Mouse (Mus musculus) liver, embryonic 11.5 days (tissue): ENCODE measurements around the gene Tmem222. TPM values are rescaled to one million over a fixed set of nuclear protein-coding genes. Genes with fewer than 3 reads are reported as not detected.

ENCODE experiments used
- ATAC-seq: fragments of 200-750 bp; cut with Nextera tagmentation; replicated peaks from 2 replicates; pipeline ENCODE4 v1.8.0; 2017; ENCODE audit warnings: moderate number of reproducible peaks, mild to moderate bottlenecking, moderate TSS enrichment, moderate library complexity; ENCODE audit not compliant: low FRiP score
- DNase-seq: peaks from one replicate; pipeline ENCODE4 v3.0.0-alpha.2; 2017; ENCODE audit warnings: low spot score
- H3K27ac ChIP-seq: fragments of 300-500 bp; sonication (generic); 2 replicates; pipeline ENCODE4 v1.5.1; 2014; ENCODE audit warnings: mild to moderate bottlenecking, low read depth, low read length, control low read depth
- H3K27me3 ChIP-seq: fragments of 300-500 bp; sonication (generic); replicated peaks from 2 replicates; pipeline ENCODE4 v1.6.1; 2014; ENCODE audit warnings: low read length, mixed read lengths; ENCODE audit not compliant: control insufficient read depth, insufficient read depth
- H3K36me3 ChIP-seq: fragments of 300-500 bp; sonication (generic); 2 replicates; pipeline ENCODE4 v1.6.1; 2014; ENCODE audit warnings: mild to moderate bottlenecking, low read length, moderate library complexity, mixed read lengths; ENCODE audit not compliant: control insufficient read depth, insufficient read depth
- H3K4me1 ChIP-seq: fragments of 300-500 bp; sonication (generic); replicated peaks from 2 replicates; pipeline ENCODE4 v1.6.1; 2014; ENCODE audit warnings: low read length, mixed read lengths; ENCODE audit not compliant: control insufficient read depth, insufficient read depth
- H3K4me2 ChIP-seq: fragments of 300-500 bp; sonication (generic); 2 replicates; pipeline ENCODE4 v1.6.1; 2014; ENCODE audit warnings: mild to moderate bottlenecking, control low read depth, moderate library complexity
- H3K4me3 ChIP-seq: fragments of 300-500 bp; sonication (generic); 2 replicates; pipeline ENCODE4 v1.5.1; 2014; ENCODE audit warnings: low read depth, low read length, control low read depth
- H3K9ac ChIP-seq: fragments of 300-500 bp; sonication (generic); 2 replicates; pipeline ENCODE4 v1.6.1; 2014; ENCODE audit warnings: low read depth, low read length, control low read depth
- H3K9me3 ChIP-seq: fragments of 300-500 bp; sonication (generic); 2 replicates; pipeline ENCODE4 v1.6.1; 2016; ENCODE audit warnings: low read length, inconsistent platforms, mixed read lengths; ENCODE audit not compliant: control insufficient read depth
- WGBS: fragments of 180-500 bp; shearing (Covaris S2); extraction: QIAGEN DNeasy Blood & Tissue Kit; methylation state at CpG from one replicate; pipeline ENCODE4 v1.1.7; 2014; 5-methylcytosine and 5-hydroxymethylcytosine counted together
- polyA plus RNA-seq: library from polyadenylated mRNA; unstranded; fragments of >200 nt; fragmentation: Nextera tagmentation; extraction: Ambion mirVana; gene quantifications from 2 replicates; pipeline ENCODE4 v1.2.1, GENCODE M21; 2014

Gene Tmem222
- polyA plus RNA-seq, 1 experiment from 2014 or later, result 74.2 TPM

- DNase-seq (peak; percentile 97), ATAC-seq (peak; percentile 89)
- no peaks in the 10 kb centered on the region for H3K36me3 ChIP-seq
- peaks cover 3% of the 10 kb centered on the region; the same call in 1 of the 2 replicates for H3K27me3 ChIP-seq
- H3K4me2 ChIP-seq, result peak overlapping the region; percentile 90
- H3K9me3 ChIP-seq, result no peaks in the 10 kb centered on the region
- H3K4me1 ChIP-seq, result peaks cover 41% of the 10 kb centered on the region
- H3K27ac ChIP-seq, result peak overlapping the region; percentile 87
- H3K9ac ChIP-seq, result peak overlapping the region; percentile 71
- whole genome bisulfite sequencing, result under 1% methylated on average over 78 of the region's 78 CpGs
- peak overlapping the region; percentile 76 for H3K4me3 ChIP-seq
Observed at GRCm38 (mm10) chr4:133240934-133241908, 36.4 kb downstream of the Tmem222 start.

GRCm38 (mm10) chr4:133240490-133240921 is 37.1 kb downstream of the Tmem222 start, which contains the start of gene Map3k6:
Gene Map3k6 (plus strand): TSS chr4:133240818.
- 3% methylated on average over 16 of the region's 16 CpGs for WGBS
- Histone ChIP-seq H3K4me3 (peak within 1 kb of the TSS; percentile 76), H3K27ac (peak within 1 kb of the TSS; percentile 87), H3K4me2 (peak within 1 kb of the TSS; percentile 90), H3K9ac (peak within 1 kb of the TSS; percentile 71), H3K9me3 (no peaks in the 10 kb centered on the region), H3K27me3 (no peaks in the 10 kb centered on the region; the same call in 1 of the 2 replicates), H3K36me3 (no peaks in the 10 kb centered on the region), H3K4me1 (peaks cover 41% of the 10 kb centered on the region)
- no peak for DNase-seq
- ATAC-seq, result peak; percentile 51

- WGBS, result 31% methylated on average over 4 of the region's 4 CpGs
- no peak overlapping the region for H3K4me3 ChIP-seq
- no peak overlapping the region for H3K9ac ChIP-seq
- peaks cover 23% of the 10 kb centered on the region for H3K4me1 ChIP-seq
- H3K36me3 ChIP-seq, result no peaks in the 10 kb centered on the region
- DNase-seq (no peak), ATAC-seq (0 out of 2 replicates have a peak, but pooled peaks have one; percentile 10)
- H3K4me2 ChIP-seq, result no peak overlapping the region
- peaks cover 2% of the 10 kb centered on the region; the same call in 1 of the 2 replicates for H3K27me3 ChIP-seq
- H3K27ac ChIP-seq, result peak overlapping the region; percentile 43; the same call in 1 of the 2 replicates
- no peaks in the 10 kb centered on the region for H3K9me3 ChIP-seq
Observed at GRCm38 (mm10) chr4:133237911-133238310, 39.7 kb downstream of the Tmem222 start.

- Histone ChIP-seq H3K4me2 (no peak overlapping the region), H3K36me3 (no peaks in the 10 kb centered on the region), H3K9ac (no peak overlapping the region), H3K27me3 (0 out of 2 replicates have a peak, but pooled peaks cover 2% of the 10 kb centered on the region), H3K4me3 (no peak overlapping the region), H3K9me3 (no peaks in the 10 kb centered on the region), H3K4me1 (peaks cover 9% of the 10 kb centered on the region), H3K27ac (no peak overlapping the region)
- no peak for DNase-seq
- ATAC-seq, result no peak
- WGBS, result 85% methylated on average over 5 of the region's 5 CpGs
Observed at GRCm38 (mm10) chr4:133235415-133235814, 42.2 kb downstream of the Tmem222 start.

GRCm38 (mm10) chr4:133234771-133235170 is 42.8 kb downstream of the Tmem222 start:
- 52% methylated on average over 5 of the region's 5 CpGs for WGBS
- Histone ChIP-seq H3K36me3 (no peaks in the 10 kb centered on the region), H3K9ac (no peak overlapping the region), H3K9me3 (no peaks in the 10 kb centered on the region), H3K4me2 (no peak overlapping the region), H3K4me3 (no peak overlapping the region), H3K27me3 (0 out of 2 replicates have a peak, but pooled peaks cover 2% of the 10 kb centered on the region), H3K4me1 (peaks cover 3% of the 10 kb centered on the region), H3K27ac (no peak overlapping the region)
- no peak for ATAC-seq
- DNase-seq, result no peak

- ATAC-seq, result no peak
Observed at GRCm38 (mm10) chr4:133233285-133233976, 44.2 kb downstream of the Tmem222 start.

GRCm38 (mm10) chr4:133229582-133229981 is 48.0 kb downstream of the Tmem222 start:
- ATAC-seq (no peak), DNase-seq (no peak)
- H3K4me3 ChIP-seq, result no peak overlapping the region
- no peaks in the 10 kb centered on the region for H3K36me3 ChIP-seq
- H3K9me3 ChIP-seq, result no peaks in the 10 kb centered on the region
- H3K9ac ChIP-seq, result no peak overlapping the region
- no peak overlapping the region for H3K27ac ChIP-seq
- no peaks in the 10 kb centered on the region for H3K4me1 ChIP-seq
- H3K27me3 ChIP-seq, result 0 out of 2 replicates have a peak, but pooled peaks cover 2% of the 10 kb centered on the region
- 79% methylated on average over 8 of the region's 8 CpGs for WGBS
- no peak overlapping the region for H3K4me2 ChIP-seq

More at GRCm38 (mm10) chr4:133233285-133233976, 44.2 kb downstream of the Tmem222 start:
- H3K4me3 ChIP-seq, result no peak overlapping the region
- peaks cover 3% of the 10 kb centered on the region for H3K4me1 ChIP-seq
- H3K4me2 ChIP-seq, result no peak overlapping the region
- no peak for DNase-seq
- WGBS, result 39% methylated on average over 10 of the region's 10 CpGs
- 0 out of 2 replicates have a peak, but pooled peaks cover 2% of the 10 kb centered on the region for H3K27me3 ChIP-seq
- H3K36me3 ChIP-seq, result no peaks in the 10 kb centered on the region
- no peak overlapping the region for H3K27ac ChIP-seq
- no peak overlapping the region for H3K9ac ChIP-seq
- no peaks in the 10 kb centered on the region for H3K9me3 ChIP-seq

GRCm38 (mm10) chr4:133227636-133228035 is 50.0 kb downstream of the Tmem222 start:
- Histone ChIP-seq H3K36me3 (no peaks in the 10 kb centered on the region), H3K4me1 (no peaks in the 10 kb centered on the region), H3K4me3 (no peak overlapping the region), H3K4me2 (no peak overlapping the region), H3K9me3 (no peaks in the 10 kb centered on the region), H3K27ac (no peak overlapping the region), H3K27me3 (peaks cover 5% of the 10 kb centered on the region; the same call in 1 of the 2 replicates), H3K9ac (no peak overlapping the region)
- no peak for DNase-seq
- 60% methylated on average over 8 of the region's 8 CpGs for WGBS
- no peak for ATAC-seq
